Mouse (Mus musculus) ES-E14 (cell line): ENCODE measurements around the gene Znrf2.

Experiments used
- CHD2 ChIP-seq: IDR thresholded peaks from 2 replicates; pipeline ENCODE4 v1.6.1; 2014; ENCODE audit warnings: mild to moderate bottlenecking, low read depth, low read length, inconsistent platforms
- HCFC1 ChIP-seq: IDR thresholded peaks from 2 replicates; pipeline ENCODE4 v1.6.1; 2012; ENCODE audit warnings: low read length, inconsistent platforms, borderline replicate concordance; ENCODE audit not compliant: insufficient read depth

- TF ChIP-seq HCFC1, result no peak
- no peak for TF ChIP-seq CHD2
These were observed at the start of gene Znrf2 for GRCm38 (mm10) chr6:54816388-54817065.
